In the genomic region with DNA sequence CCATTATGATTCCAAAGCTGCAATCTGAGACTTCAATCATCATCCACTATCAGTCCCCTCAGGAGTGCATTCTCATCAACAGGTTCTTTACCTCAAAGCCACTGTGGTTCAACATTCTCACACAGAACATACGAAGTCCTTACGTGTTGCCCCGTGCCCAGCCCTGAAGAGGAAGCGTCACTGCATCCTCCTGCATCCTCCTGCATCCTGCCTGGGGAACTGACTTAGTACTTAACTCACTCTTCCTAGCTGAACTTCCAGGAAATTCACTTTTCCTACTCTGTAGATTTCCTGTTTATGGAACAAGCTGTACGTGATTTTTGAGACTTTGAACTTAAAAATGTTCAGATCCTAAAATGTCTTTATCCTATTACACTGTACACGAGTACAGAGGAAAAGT, we compare ENCODE assay signal across 27 mouse cellular contexts.
DNase-seq lines count a peak whose midpoint lies in the region; ATAC-seq and TF ChIP-seq lines count a peak whose summit lies in the region.
"Had no signal": no experiment of that assay in that cellular context is flagged by ENCODE, and none has a peak within 500 bp of the region (broad histone marks: within the 10 kb centered on the region; RNA-seq: fewer than 3 reads in every experiment).

No protein-coding gene starts in this region.

- H3K36me3 ChIP-seq in heart, embryonic 10.5 days, result no peaks in the 10 kb centered on the region
- no peaks in the 10 kb centered on the region for H3K36me3 ChIP-seq in heart, postnatal 0 days (replicated peaks; ENCODE audit: control insufficient read depth, insufficient read depth, low read length)
- H3K36me3 ChIP-seq in liver, postnatal 0 days (replicated peaks; ENCODE audit: insufficient read depth, low read length), result no peaks in the 10 kb centered on the region
- H3K36me3 ChIP-seq: G1E; heart, embryonic 12.5 days; heart, embryonic 15.5 days had no signal

- no peak overlapping the region for H3K9ac ChIP-seq in heart, postnatal 0 days (replicated peaks; ENCODE audit: low read depth, low read length)
- no peak overlapping the region for H3K9ac ChIP-seq in liver, postnatal 0 days (replicated peaks)
- H3K9ac ChIP-seq: forebrain, postnatal 0 days; heart, embryonic 12.5 days; heart, embryonic 15.5 days; hindbrain, embryonic 14.5 days had no signal

- H3K4me1 ChIP-seq in heart, embryonic 10.5 days, result peaks cover 15% of the 10 kb centered on the region
- peaks cover 24% of the 10 kb centered on the region for H3K4me1 ChIP-seq in heart, postnatal 0 days (ENCODE audit: control insufficient read depth, insufficient read depth)
- H3K4me1 ChIP-seq in liver, postnatal 0 days (ENCODE audit: insufficient read depth), result no peaks in the 10 kb centered on the region

- peak; percentile 29; the same call in 1 of the 2 replicates for ATAC-seq in heart, postnatal 0 days (ENCODE audit: insufficient read depth, low read depth)
- ATAC-seq in liver, postnatal 0 days, result 0 out of 2 replicates have a peak, but pooled peaks have one; percentile 25
- no peak for ATAC-seq in erythroid progenitor cell, adult 5-6 weeks (replicated peaks; ENCODE audit: low FRiP score, poor library complexity, severe bottlenecking)
- ATAC-seq: forebrain, embryonic 14.5 days; forebrain, postnatal 0 days; hindbrain, postnatal 0 days; inflammation-experienced regulatory T-cells, adult 6 months; intestine, embryonic 16.5 days; Patski had no signal

- WGBS in heart, embryonic 10.5 days, result 72% methylated on average over 6 of the region's 6 CpGs
- WGBS in heart, postnatal 0 days, result 73% methylated on average over 6 of the region's 6 CpGs
- 37% methylated on average over 6 of the region's 6 CpGs for WGBS in liver, postnatal 0 days (ENCODE audit: insufficient replicate concordance)

- intact Hi-C loops in heart, postnatal 36 days (cut with DNase I), result no loop called here

- no peak overlapping the region for H3K27ac ChIP-seq in heart, embryonic 10.5 days
- H3K27ac ChIP-seq in heart, postnatal 0 days (ENCODE audit: low read depth), result peak overlapping the region; percentile 61; the same call in 1 of the 2 replicates
- no peak overlapping the region; the same call in 1 of the 2 replicates for H3K27ac ChIP-seq in liver, postnatal 0 days (ENCODE audit: low read depth)
- H3K27ac ChIP-seq: heart, embryonic 15.5 days; hindbrain, embryonic 14.5 days; hindbrain, postnatal 0 days had no signal

- H3K4me2 ChIP-seq in heart, postnatal 0 days (ENCODE audit: low read depth, low read length), result no peak overlapping the region
- H3K4me2 ChIP-seq in liver, postnatal 0 days (ENCODE audit: low read depth, low read length), result no peak overlapping the region
- H3K4me2 ChIP-seq: heart, embryonic 12.5 days; heart, embryonic 15.5 days; hindbrain, embryonic 14.5 days had no signal

- DNase-seq in heart, adult 11 months, result peak; percentile 92
- no peak for DNase-seq in heart, embryonic 10.5 days (ENCODE audit: low spot score)
- no peak for DNase-seq in heart, postnatal 0 days (ENCODE audit: low spot score)
- DNase-seq in heart, postnatal 36 days, result no peak
- no peak for DNase-seq in liver, postnatal 0 days
- DNase-seq in liver, result no peak
- DNase-seq: adrenal gland, adult 2 months; adrenal gland, postnatal 25 days; B cell, adult 2 months; cerebellum, adult 18-20 months; cerebellum, adult 9-10 months; cerebellum, postnatal 14 days; forebrain, postnatal 0 days; gastrocnemius, adult 2 months; gastrocnemius, postnatal 14 days; heart, postnatal 4 days had no signal

- no peaks in the 10 kb centered on the region for H3K9me3 ChIP-seq in heart, embryonic 10.5 days
- H3K9me3 ChIP-seq in heart, postnatal 0 days (replicated peaks; ENCODE audit: control insufficient read depth, low read length), result no peaks in the 10 kb centered on the region
- H3K9me3 ChIP-seq in liver, postnatal 0 days (ENCODE audit: low read length), result no peaks in the 10 kb centered on the region
- H3K9me3 ChIP-seq: G1E; heart, embryonic 12.5 days; heart, embryonic 15.5 days had no signal

- H3K27me3 ChIP-seq in heart, embryonic 10.5 days (ENCODE audit: insufficient read depth, poor library complexity, severe bottlenecking), result no peaks in the 10 kb centered on the region
- H3K27me3 ChIP-seq in heart, postnatal 0 days (ENCODE audit: control insufficient read depth, insufficient read depth, low read length), result no peaks in the 10 kb centered on the region
- no peaks in the 10 kb centered on the region for H3K27me3 ChIP-seq in liver, postnatal 0 days (ENCODE audit: insufficient read depth, low read length)
- H3K27me3 ChIP-seq: CH12.LX; heart, embryonic 12.5 days; heart, embryonic 15.5 days; Patski had no signal

- TF ChIP-seq CTCF in heart, postnatal 0 days (IDR thresholded peaks at IDR 0.05; ENCODE audit: low read depth), result no peak
- TF ChIP-seq CTCF in liver, postnatal 0 days (IDR thresholded peaks at IDR 0.05; ENCODE audit: low read depth), result no peak

- peak; percentile 31; the same call in 1 of the 2 replicates for TF ChIP-seq EP300 in heart, postnatal 0 days (IDR thresholded peaks at IDR 0.05; ENCODE audit: low read depth)
- peak; percentile 66; the same call in 1 of the 2 replicates for TF ChIP-seq EP300 in liver, postnatal 0 days (IDR thresholded peaks at IDR 0.05; ENCODE audit: low read depth)

- no peak overlapping the region for H3K4me3 ChIP-seq in heart, embryonic 10.5 days
- H3K4me3 ChIP-seq in heart, postnatal 0 days (ENCODE audit: low read depth, low read length), result no peak overlapping the region
- H3K4me3 ChIP-seq in liver, postnatal 0 days (ENCODE audit: low read depth, low read length), result no peak overlapping the region
- H3K4me3 ChIP-seq: gastrocnemius, adult 2 months; heart, embryonic 12.5 days; heart, embryonic 15.5 days had no signal
